Mouse (Mus musculus) MEL (cell line): ENCODE measurements at regions not wholly inside any gene's neighbourhood (a gene's known extent, or its start where the extent isn't known, plus 50 kb on each side); places are given as distances from the start of the nearest gene placed in this dataset.

Experiments
- DNase-seq: peaks from one replicate; pipeline ENCODE4 v3.0.0; 2011; ENCODE audit warnings: low read depth, low spot score
- H3K27ac ChIP-seq: 2 replicates; pipeline ENCODE4 v1.5.1; 2012; ENCODE audit warnings: low read depth, mild to moderate bottlenecking, control low read depth, low read length, moderate library complexity; ENCODE audit not compliant: control insufficient read depth
- H3K27me3 ChIP-seq, 2 experiments: fragments of 150-350 bp in 1 of 2; sonication (generic) in 1 of 2; 2 replicates each; pipeline ENCODE4 v1.6.1; 2012; ENCODE audit warnings: low read length in 2 of 2, mild to moderate bottlenecking in 2 of 2, improper control_type of control experiment in 1 of 2, moderate library complexity in 1 of 2; ENCODE audit not compliant: insufficient read depth in 2 of 2, control insufficient read depth in 1 of 2
- H3K36me3 ChIP-seq, 2 experiments: 2 replicates each; pipeline ENCODE4 v1.6.1; 2012 to 2014; ENCODE audit warnings: low read length in 2 of 2, improper control_type of control experiment in 1 of 2, inconsistent platforms in 1 of 2, mild to moderate bottlenecking in 1 of 2; ENCODE audit not compliant: insufficient read depth in 2 of 2, control insufficient read depth in 1 of 2
- H3K4me1 ChIP-seq, 2 experiments: fragments of 150-350 bp in 1 of 2; sonication (generic) in 1 of 2; 2 replicates each; pipeline ENCODE4 v1.6.1; 2012; ENCODE audit warnings: low read length in 2 of 2, improper control_type of control experiment in 1 of 2, mild to moderate bottlenecking in 1 of 2; ENCODE audit not compliant: insufficient read depth in 2 of 2, control insufficient read depth in 1 of 2
- H3K4me3 ChIP-seq, 2 experiments: fragments of 150-350 bp in 1 of 2; sonication (generic) in 1 of 2; 2 replicates each; pipeline ENCODE4 v1.5.1; 2012; ENCODE audit warnings: low read depth in 2 of 2, low read length in 2 of 2, mild to moderate bottlenecking in 2 of 2, moderate library complexity in 2 of 2, control low read depth in 1 of 2, improper control_type of control experiment in 1 of 2; ENCODE audit not compliant: control insufficient read depth in 1 of 2, insufficient read depth in 1 of 2
- H3K79me2 ChIP-seq: 2 replicates; pipeline ENCODE4 v1.6.1; 2012; ENCODE audit warnings: mild to moderate bottlenecking, low read length, moderate library complexity; ENCODE audit not compliant: control insufficient read depth, poor library complexity, insufficient read depth
- H3K9ac ChIP-seq: 2 replicates; pipeline ENCODE4 v1.6.1; 2012; ENCODE audit warnings: low read depth, mild to moderate bottlenecking, control low read depth, low read length, moderate library complexity; ENCODE audit not compliant: control insufficient read depth, poor library complexity, severe bottlenecking
- H3K9me3 ChIP-seq: fragments of 150-350 bp; sonication (generic); replicated peaks from 2 replicates; pipeline ENCODE4 v1.6.1; 2012; ENCODE audit warnings: mild to moderate bottlenecking, low read length, improper control_type of control experiment, moderate library complexity; ENCODE audit not compliant: insufficient read depth
- CHD1 ChIP-seq: IDR thresholded peaks from 2 replicates; pipeline ENCODE4 v1.6.1; 2012; ENCODE audit warnings: low read depth, mild to moderate bottlenecking, inconsistent platforms, low read length, improper control_type of control experiment
- CTCF ChIP-seq, 3 experiments: IDR thresholded peaks in 2 of 3; conservative IDR thresholded peaks in 1 of 3; 2 replicates each; pipeline ENCODE4 v1.5.1; 2011 to 2012; ENCODE audit warnings: low read length in 3 of 3, low read depth in 2 of 3, mild to moderate bottlenecking in 2 of 3, improper control_type of control experiment in 1 of 3, inconsistent platforms in 1 of 3, mixed read lengths in 1 of 3, moderate library complexity in 1 of 3; ENCODE audit not compliant: control insufficient read depth in 1 of 3, insufficient read depth in 1 of 3, poor library complexity in 1 of 3, severe bottlenecking in 1 of 3
- EP300 ChIP-seq, 2 experiments: IDR thresholded peaks; 2 replicates each; pipeline ENCODE4 v1.6.1; 2011; ENCODE audit warnings: improper control_type of control experiment in 2 of 2, low read length in 2 of 2, low read depth in 1 of 2, mild to moderate bottlenecking in 1 of 2
- ETS1 ChIP-seq: IDR thresholded peaks from 2 replicates; pipeline ENCODE4 v1.6.1; 2012; ENCODE audit warnings: low read depth, mild to moderate bottlenecking, inconsistent platforms, low read length, improper control_type of control experiment, moderate library complexity
- GABPA ChIP-seq: IDR thresholded peaks from 2 replicates; pipeline ENCODE4 v1.6.1; 2012; ENCODE audit warnings: low read depth, mild to moderate bottlenecking, inconsistent platforms, low read length, improper control_type of control experiment, moderate library complexity
- HCFC1 ChIP-seq: IDR thresholded peaks from 2 replicates; pipeline ENCODE4 v1.6.1; 2012; ENCODE audit warnings: low read depth, mild to moderate bottlenecking, inconsistent platforms, low read length, improper control_type of control experiment, moderate library complexity
- KAT2A ChIP-seq: conservative IDR thresholded peaks from 2 replicates; pipeline ENCODE4 v1.6.1; 2012; ENCODE audit warnings: low read depth, low read length, improper control_type of control experiment, inconsistent platforms
- MAZ ChIP-seq: IDR thresholded peaks from 2 replicates; pipeline ENCODE4 v1.6.1; 2012; ENCODE audit warnings: low read depth, mild to moderate bottlenecking, inconsistent platforms, low read length, improper control_type of control experiment
- POLR2AphosphoS2 ChIP-seq: IDR thresholded peaks from 2 replicates; pipeline ENCODE4 v1.6.1; 2011; ENCODE audit warnings: low read length, improper control_type of control experiment
- POLR2AphosphoS5 ChIP-seq: IDR thresholded peaks from 2 replicates; pipeline ENCODE4 v1.6.1; 2012; ENCODE audit warnings: low read depth, borderline replicate concordance, mild to moderate bottlenecking, inconsistent platforms, low read length, moderate library complexity, mixed read lengths
- TAL1 ChIP-seq: IDR thresholded peaks from 2 replicates; pipeline ENCODE4 v1.6.1; 2012; ENCODE audit warnings: mild to moderate bottlenecking, inconsistent platforms, low read length, moderate library complexity, mixed read lengths
- TCF12 ChIP-seq: IDR thresholded peaks from 2 replicates; pipeline ENCODE4 v1.6.1; 2014; ENCODE audit warnings: low read depth, mild to moderate bottlenecking, inconsistent platforms, low read length, improper control_type of control experiment, moderate library complexity
- USF1 ChIP-seq: IDR thresholded peaks from 2 replicates; pipeline ENCODE4 v1.6.1; 2014; ENCODE audit warnings: low read depth, mild to moderate bottlenecking, inconsistent platforms, low read length, improper control_type of control experiment, moderate library complexity
- USF2 ChIP-seq, 2 experiments: IDR thresholded peaks; 2 replicates each; pipeline ENCODE4 v1.6.1; 2011 to 2012; ENCODE audit warnings: improper control_type of control experiment in 2 of 2, low read length in 2 of 2, borderline replicate concordance in 1 of 2, inconsistent platforms in 1 of 2, low read depth in 1 of 2, mild to moderate bottlenecking in 1 of 2; ENCODE audit not compliant: insufficient read depth in 1 of 2
- ZC3H11A ChIP-seq: IDR thresholded peaks from 2 replicates; pipeline ENCODE4 v1.6.1; 2012; ENCODE audit warnings: low read depth, mild to moderate bottlenecking, inconsistent platforms, low read length, improper control_type of control experiment

DNA sequence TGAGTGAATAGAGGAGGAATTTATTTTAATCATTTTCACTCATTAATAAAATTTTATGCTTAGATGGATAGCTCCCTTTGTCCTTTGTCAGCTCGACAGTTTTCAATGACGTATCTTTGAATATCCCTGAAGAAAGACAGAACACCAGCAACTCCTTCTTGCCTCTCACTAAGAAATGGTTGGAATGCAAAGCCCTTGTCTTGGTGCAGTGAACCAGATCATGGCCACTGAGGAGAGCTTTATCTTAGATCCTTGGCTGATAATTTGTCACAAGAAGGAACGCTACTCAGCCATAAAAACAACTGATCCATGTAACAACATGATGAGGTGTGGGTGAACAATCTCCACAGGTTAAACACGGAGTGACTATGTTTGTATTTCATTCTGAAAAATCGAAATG, 73.5 kb upstream of the Plppr5 start:
- no peak for TF ChIP-seq USF2 (IDR thresholded peaks at IDR 0.05; ENCODE audit: borderline replicate concordance in 1 of 2, insufficient read depth in 1 of 2, low read depth in 1 of 2, low read length in 2 of 2)
- TF ChIP-seq CHD1 = no peak
- TF ChIP-seq HCFC1 = no peak
- TF ChIP-seq MAZ = no peak
- TF ChIP-seq EP300 (IDR thresholded peaks at IDR 0.05; ENCODE audit: low read depth in 1 of 2, low read length in 2 of 2) = no peak
- no peak for TF ChIP-seq POLR2AphosphoS5
- TF ChIP-seq CTCF (IDR thresholded peaks at IDR 0.05 in 2 of 3, conservative IDR thresholded peaks at IDR 0.05 in 1 of 3; ENCODE audit: control insufficient read depth in 1 of 3, insufficient read depth in 1 of 3, low read depth in 2 of 3, low read length in 3 of 3, poor library complexity in 1 of 3, severe bottlenecking in 1 of 3) = no peak
- TF ChIP-seq KAT2A = no peak
- no peak for TF ChIP-seq GABPA
- no peak for TF ChIP-seq USF1
- no peak for TF ChIP-seq POLR2AphosphoS2
- TF ChIP-seq ETS1 = no peak
- no peak for TF ChIP-seq ZC3H11A
- no peak for TF ChIP-seq TAL1
- TF ChIP-seq, all 39 proteins: peak for 0
- Histone ChIP-seq H3K27me3 (no peaks in the 10 kb centered on the region), H3K4me1 (no peaks in the 10 kb centered on the region), H3K27ac (no peak overlapping the region), H3K4me3 (no peak overlapping the region), H3K9ac (no peak overlapping the region), H3K9me3 (no peaks in the 10 kb centered on the region), H3K79me2 (no peaks in the 10 kb centered on the region), H3K36me3 (no peaks in the 10 kb centered on the region)
- no peak for DNase-seq

DNA sequence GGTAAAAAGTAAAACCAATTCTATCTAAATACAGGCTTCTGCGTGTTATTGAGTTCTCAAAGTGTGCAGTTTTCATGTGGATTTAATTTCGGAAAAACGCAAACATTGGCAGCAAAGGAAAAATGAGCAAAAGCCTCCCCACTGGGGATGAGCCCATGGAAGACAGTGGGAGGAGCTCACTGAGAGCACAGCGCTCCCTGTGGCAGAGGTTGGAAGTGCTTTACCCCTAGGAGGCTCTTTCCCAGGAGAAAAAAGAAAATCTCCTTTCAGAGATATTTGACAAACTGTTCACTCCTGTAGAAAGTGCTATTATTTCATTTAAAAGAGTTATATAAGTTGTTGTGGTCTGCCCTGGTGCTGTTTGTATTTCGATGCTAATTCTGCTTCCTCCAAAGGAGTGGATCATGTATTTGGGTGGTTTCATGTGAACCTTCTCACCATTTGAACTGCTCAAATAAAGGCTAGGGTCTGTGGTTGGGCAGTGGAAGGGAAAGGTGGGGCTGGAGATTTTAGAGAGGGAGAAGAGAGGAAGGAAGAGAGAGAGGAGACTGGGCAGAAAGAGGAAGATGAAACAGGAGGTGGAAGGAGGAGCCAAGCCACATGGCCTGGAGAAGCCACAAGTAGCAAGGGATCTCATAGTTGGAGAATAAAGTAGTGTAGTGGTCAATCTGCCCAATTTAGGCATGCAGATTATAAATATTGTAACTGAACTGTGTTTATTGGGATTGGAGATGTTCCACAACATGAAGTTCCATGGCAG, 76.3 kb upstream of the Plppr5 start:
- DNase-seq = no peak
- H3K9ac ChIP-seq = no peak overlapping the region
- H3K79me2 ChIP-seq = no peaks in the 10 kb centered on the region
- H3K27me3 ChIP-seq = no peaks in the 10 kb centered on the region
- TF ChIP-seq CTCF (IDR thresholded peaks at IDR 0.05 in 2 of 3, conservative IDR thresholded peaks at IDR 0.05 in 1 of 3; ENCODE audit: control insufficient read depth in 1 of 3, insufficient read depth in 1 of 3, low read depth in 2 of 3, low read length in 3 of 3, poor library complexity in 1 of 3, severe bottlenecking in 1 of 3) (peak in 1 of 3 experiments; percentile 9; a peak in 1 of 6 replicates), USF2 (IDR thresholded peaks at IDR 0.05; ENCODE audit: borderline replicate concordance in 1 of 2, insufficient read depth in 1 of 2, low read depth in 1 of 2, low read length in 2 of 2) (no peak), TCF12 (no peak)
- H3K36me3 ChIP-seq = no peaks in the 10 kb centered on the region
- no peak overlapping the region for H3K4me3 ChIP-seq
- H3K4me1 ChIP-seq = no peaks in the 10 kb centered on the region
- no peaks in the 10 kb centered on the region for H3K9me3 ChIP-seq
- no peak overlapping the region for H3K27ac ChIP-seq
